Mouse (Mus musculus) heart, adult 2 months (tissue): ENCODE data around the gene Mlana.

Source experiments
- CTCF ChIP-seq: fragments of 200-600 bp; IDR thresholded peaks from 2 replicates; pipeline ENCODE4 v1.8.1; 2022; ENCODE audit warnings: antibody characterized with exemption, mild to moderate bottlenecking, moderate library complexity
- EP300 ChIP-seq: fragments of 200-500 bp; IDR thresholded peaks from 2 replicates; pipeline ENCODE4 v1.6.1; 2011; ENCODE audit warnings: low read depth, low read length, control low read depth; ENCODE audit not compliant: insufficient read depth
- POLR2A ChIP-seq: fragments of 200-500 bp; IDR thresholded peaks from 2 replicates; pipeline ENCODE4 v1.6.1; 2011; ENCODE audit warnings: mild to moderate bottlenecking, low read depth, low read length, control low read depth; ENCODE audit not compliant: insufficient read depth

DNA sequence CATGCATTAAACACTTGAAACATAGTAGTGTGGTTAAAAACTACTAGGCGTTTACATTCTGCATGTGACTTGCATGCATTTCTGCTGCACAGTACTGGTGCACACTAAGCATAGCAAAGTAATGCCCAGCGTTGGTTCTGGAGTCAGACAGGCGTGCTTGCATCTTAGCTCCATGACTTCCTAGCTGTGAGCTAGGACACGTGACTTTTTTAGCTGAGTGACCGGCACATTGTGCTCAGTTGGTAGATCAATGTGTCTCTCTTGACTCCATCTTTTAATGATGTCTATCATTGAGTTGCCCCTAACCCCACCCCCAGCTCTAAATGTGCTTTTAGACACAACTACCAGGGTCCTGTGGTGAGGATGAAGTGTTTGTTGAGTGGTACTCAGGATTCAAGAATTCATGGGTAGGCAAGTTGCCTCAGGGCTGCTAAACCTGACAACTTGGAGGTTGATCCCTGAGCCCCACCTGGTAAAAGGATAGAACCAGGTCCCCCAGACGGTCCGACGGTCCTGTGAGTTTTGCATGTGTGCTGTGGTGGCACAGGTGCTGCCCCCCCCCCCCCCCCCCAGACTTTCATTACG, 9.8 kb downstream of the Mlana start:
- TF ChIP-seq CTCF, result no peak
- no peak for TF ChIP-seq EP300
- no peak for TF ChIP-seq POLR2A
